Mouse (Mus musculus) neural tube, embryonic 13.5 days (tissue): ENCODE measurements around the gene Abl2. TPM values are rescaled to one million over a fixed set of nuclear protein-coding genes. Genes with fewer than 3 reads are reported as not detected.
"Not testable (repeated sequence)": the region's sequence is repeated elsewhere in the genome, so short reads cannot be mapped to it uniquely, and the experiment has no call there.

Experiments
- ATAC-seq: fragments of 200-750 bp; cut with Nextera tagmentation; 2 replicates; pipeline ENCODE4 v1.8.0; 2017; ENCODE audit warnings: low read depth, mild to moderate bottlenecking, moderate TSS enrichment, moderate library complexity
- H3K27ac ChIP-seq: fragments of 300-500 bp; sonication (generic); replicated peaks from 2 replicates; pipeline ENCODE4 v1.5.1; 2015; ENCODE audit warnings: moderate library complexity, mild to moderate bottlenecking, inconsistent platforms
- H3K27me3 ChIP-seq: fragments of 300-500 bp; sonication (generic); 2 replicates; pipeline ENCODE4 v1.6.1; 2015; ENCODE audit warnings: mild to moderate bottlenecking, inconsistent platforms
- H3K36me3 ChIP-seq: fragments of 300-500 bp; sonication (generic); 2 replicates; pipeline ENCODE4 v1.6.1; 2015; ENCODE audit warnings: mild to moderate bottlenecking, inconsistent platforms
- H3K4me1 ChIP-seq: fragments of 300-500 bp; sonication (generic); replicated peaks from 2 replicates; pipeline ENCODE4 v1.6.1; 2015; ENCODE audit warnings: inconsistent platforms
- H3K4me2 ChIP-seq: fragments of 300-500 bp; sonication (generic); 2 replicates; pipeline ENCODE4 v1.6.1; 2015; ENCODE audit warnings: inconsistent platforms, mild to moderate bottlenecking, moderate library complexity
- H3K4me3 ChIP-seq: fragments of 300-500 bp; sonication (generic); 2 replicates; pipeline ENCODE4 v1.5.1; 2015; ENCODE audit warnings: mild to moderate bottlenecking, inconsistent platforms
- H3K9ac ChIP-seq: fragments of 300-500 bp; sonication (generic); 2 replicates; pipeline ENCODE4 v1.6.1; 2015; ENCODE audit warnings: moderate library complexity, mild to moderate bottlenecking, inconsistent platforms
- H3K9me3 ChIP-seq: fragments of 300-500 bp; sonication (generic); 2 replicates; pipeline ENCODE4 v1.6.1; 2016; ENCODE audit warnings: inconsistent platforms
- WGBS: fragments of 180-500 bp; shearing (Covaris S2); methylation state at CpG from one replicate; pipeline ENCODE4 v1.1.7; 2015; 5-methylcytosine and 5-hydroxymethylcytosine counted together
- polyA plus RNA-seq: library from polyadenylated mRNA; unstranded; fragments of >200 nt; fragmentation: Nextera tagmentation; extraction: Ambion mirVana; gene quantifications from 2 replicates; pipeline ENCODE4 v1.2.1, GENCODE M21; 2015

Abl2 gene
- 5.4 and 6.1 TPM in 2 replicates for polyA plus RNA-seq

- peak within 1 kb of the TSS; percentile 99 for H3K9ac ChIP-seq
- H3K36me3 ChIP-seq, result no peaks in the 10 kb centered on the region
- peaks cover 27% of the 10 kb centered on the region for H3K4me1 ChIP-seq
- WGBS, result 9% methylated on average over 60 of the region's 60 CpGs
- peak within 1 kb of the TSS; percentile 66 for H3K4me2 ChIP-seq
- no peaks in the 10 kb centered on the region for H3K27me3 ChIP-seq
- H3K4me3 ChIP-seq, result peak within 1 kb of the TSS; percentile 93
- peak; percentile 96 for ATAC-seq
- H3K27ac ChIP-seq, result peak within 1 kb of the TSS; percentile 99
- H3K9me3 ChIP-seq, result no peaks in the 10 kb centered on the region
Measured at GRCm38 (mm10) chr1:156558024-156558930, at the start of gene Abl2. Gene Abl2, plus strand, starts transcription at chr1:156558786.

GRCm38 (mm10) chr1:156520136-156520780 lies 38.3 kb upstream of the Abl2 start:
- Histone ChIP-seq H3K4me2 (no peak overlapping the region), H3K4me3 (no peak overlapping the region), H3K4me1 (no peaks in the 10 kb centered on the region), H3K27ac (no peak overlapping the region), H3K27me3 (no peaks in the 10 kb centered on the region), H3K9ac (no peak overlapping the region), H3K9me3 (no peaks in the 10 kb centered on the region), H3K36me3 (no peaks in the 10 kb centered on the region)
- no peak for ATAC-seq
- 85% methylated on average over 3 of the region's 3 CpGs for WGBS

DNA sequence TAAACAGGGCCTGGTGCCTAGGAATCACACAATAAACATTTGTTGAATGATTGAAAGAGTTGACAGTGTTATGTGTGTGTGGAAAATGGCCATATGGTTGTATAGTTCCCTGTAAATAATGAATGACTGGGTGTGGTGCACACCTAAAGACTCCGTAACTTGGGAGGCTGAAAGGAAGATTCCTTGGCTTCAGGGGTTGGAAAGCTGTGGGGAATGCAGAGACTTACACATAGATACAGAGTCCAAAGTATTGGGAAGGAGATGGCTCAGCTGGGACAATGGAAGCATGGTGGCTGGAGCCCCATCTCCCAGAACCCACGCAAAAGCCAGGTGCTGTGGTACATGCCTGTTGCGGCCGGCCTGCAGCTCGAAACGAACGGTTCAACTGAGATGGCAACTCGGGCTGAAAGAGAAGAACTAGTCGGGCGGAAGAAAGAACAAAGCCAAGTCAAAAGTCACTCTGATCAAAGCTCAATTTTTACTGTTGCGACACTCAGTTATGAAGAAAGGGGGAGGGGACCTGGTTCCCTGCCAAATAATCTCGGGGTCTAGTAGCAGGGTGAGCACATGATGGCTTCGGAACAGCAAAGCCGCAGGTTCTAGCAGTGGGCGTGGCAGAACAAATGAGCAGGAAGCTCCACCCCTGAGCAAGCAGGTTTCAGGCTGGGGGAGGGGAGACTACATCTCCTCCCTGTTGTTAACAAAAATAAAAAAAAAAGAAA lies 36.6 kb upstream of the Abl2 start:
- Histone ChIP-seq H3K4me3 (no peak overlapping the region), H3K27me3 (no peaks in the 10 kb centered on the region), H3K36me3 (no peaks in the 10 kb centered on the region), H3K9ac (no peak overlapping the region), H3K4me2 (peak overlapping the region; percentile 22; the same call in 1 of the 2 replicates), H3K9me3 (no peaks in the 10 kb centered on the region), H3K4me1 (no peaks in the 10 kb centered on the region), H3K27ac (no peak overlapping the region)
- ATAC-seq, result no peak
- 49% methylated on average over 15 of the region's 15 CpGs for WGBS

- not testable (repeated sequence) for H3K36me3 ChIP-seq, H3K4me3 ChIP-seq, H3K27me3 ChIP-seq, H3K4me2 ChIP-seq, H3K4me1 ChIP-seq, H3K27ac ChIP-seq, H3K9me3 ChIP-seq, H3K9ac ChIP-seq, ATAC-seq
- WGBS, result 95% methylated on average over 21 of the region's 22 CpGs
Measured at GRCm38 (mm10) chr1:156523842-156524241, 34.7 kb upstream of the Abl2 start, which contains the start of gene Gm10031. Gene Gm10031, plus strand, starts transcription at chr1:156524012.

DNA sequence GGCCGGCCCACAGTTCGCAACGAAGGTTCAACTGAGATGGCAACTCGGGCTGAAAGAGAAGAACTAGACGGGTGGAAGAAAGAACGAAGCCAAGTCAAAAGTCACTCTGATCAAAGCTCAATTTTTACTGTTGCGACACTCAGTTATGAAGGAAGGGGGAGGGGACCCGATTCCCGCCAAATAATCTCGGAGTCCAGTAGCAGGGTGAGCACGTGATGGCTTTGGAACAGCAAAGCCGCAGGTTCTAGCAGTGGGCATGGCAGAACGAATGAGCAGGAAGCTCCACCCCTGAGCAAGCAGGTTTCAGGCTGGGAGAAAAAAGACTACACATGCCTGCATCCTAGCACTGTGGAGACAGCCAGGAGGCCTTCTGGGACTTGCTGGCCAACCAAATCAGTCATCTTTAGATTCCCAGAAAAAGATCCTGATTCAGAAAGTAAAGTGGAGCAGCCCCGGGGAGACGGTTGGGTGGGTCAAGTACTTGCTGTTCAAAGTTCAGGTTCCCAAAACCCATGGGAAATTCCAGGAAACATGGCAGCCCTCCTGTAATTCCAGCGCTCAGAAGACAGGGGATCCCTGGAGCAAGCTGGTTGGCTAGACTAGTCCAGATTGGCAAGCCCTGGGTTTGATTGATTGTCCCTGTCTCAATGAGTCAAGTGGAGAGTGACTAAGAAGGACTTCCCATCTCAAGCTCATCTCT lies 26.0 kb upstream of the Abl2 start:
- H3K27me3 ChIP-seq, H3K4me1 ChIP-seq, H3K36me3 ChIP-seq, H3K27ac ChIP-seq, H3K9ac ChIP-seq, ATAC-seq, H3K4me3 ChIP-seq, H3K9me3 ChIP-seq, H3K4me2 ChIP-seq: not testable (repeated sequence)
- WGBS, result 88% methylated on average over 16 of the region's 16 CpGs

DNA sequence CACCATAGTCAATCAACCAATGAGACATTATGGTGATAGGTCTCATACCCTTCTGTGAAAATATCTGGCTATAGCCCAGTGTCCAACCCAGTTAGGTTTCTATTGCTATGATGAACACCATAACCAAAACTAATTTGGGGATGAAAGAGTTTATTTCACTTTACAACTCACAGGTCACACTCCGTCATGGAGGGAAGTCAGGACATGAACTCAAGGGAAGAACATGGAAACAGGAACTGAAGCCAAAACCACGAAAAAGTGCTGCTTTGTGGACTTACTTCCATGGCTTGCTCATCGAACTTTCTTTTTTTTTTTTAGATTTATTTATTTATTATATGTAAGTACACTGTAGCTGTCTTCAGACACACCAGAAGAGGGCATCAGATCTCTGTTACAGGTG lies 25.1 kb upstream of the Abl2 start:
- ATAC-seq, result no peak
- WGBS, result 92% methylated on average over 3 of the region's 3 CpGs
- no peaks in the 10 kb centered on the region for H3K27me3 ChIP-seq
- H3K4me2 ChIP-seq, result no peak overlapping the region
- no peaks in the 10 kb centered on the region for H3K36me3 ChIP-seq
- no peaks in the 10 kb centered on the region for H3K9me3 ChIP-seq
- no peak overlapping the region for H3K4me3 ChIP-seq
- no peak overlapping the region for H3K27ac ChIP-seq
- no peak overlapping the region for H3K9ac ChIP-seq
- no peaks in the 10 kb centered on the region for H3K4me1 ChIP-seq

GRCm38 (mm10) chr1:156533911-156534310 lies 24.7 kb upstream of the Abl2 start:
- no peak overlapping the region for H3K4me3 ChIP-seq

GRCm38 (mm10) chr1:156537031-156537430 lies 21.6 kb upstream of the Abl2 start:
- Histone ChIP-seq H3K27ac (no peak overlapping the region), H3K9ac (no peak overlapping the region), H3K36me3 (no peaks in the 10 kb centered on the region), H3K4me1 (no peaks in the 10 kb centered on the region), H3K4me3 (no peak overlapping the region), H3K9me3 (no peaks in the 10 kb centered on the region), H3K27me3 (no peaks in the 10 kb centered on the region), H3K4me2 (no peak overlapping the region)
- ATAC-seq, result no peak
- 55% methylated on average over 2 of the region's 2 CpGs for whole genome bisulfite sequencing

More at GRCm38 (mm10) chr1:156533911-156534310, 24.7 kb upstream of the Abl2 start:
- H3K9me3 ChIP-seq, result no peaks in the 10 kb centered on the region
- no peaks in the 10 kb centered on the region for H3K36me3 ChIP-seq
- ATAC-seq, result no peak
- H3K4me2 ChIP-seq, result no peak overlapping the region
- no peaks in the 10 kb centered on the region for H3K27me3 ChIP-seq
- H3K27ac ChIP-seq, result no peak overlapping the region
- no peak overlapping the region for H3K9ac ChIP-seq
- 95% methylated on average over 4 of the region's 4 CpGs for WGBS
- no peaks in the 10 kb centered on the region for H3K4me1 ChIP-seq

GRCm38 (mm10) chr1:156537701-156538100 lies 20.9 kb upstream of the Abl2 start:
- ATAC-seq, result no peak
- Histone ChIP-seq H3K9ac (no peak overlapping the region), H3K27me3 (no peaks in the 10 kb centered on the region), H3K4me3 (no peak overlapping the region), H3K27ac (no peak overlapping the region), H3K4me2 (no peak overlapping the region), H3K4me1 (no peaks in the 10 kb centered on the region), H3K9me3 (no peaks in the 10 kb centered on the region), H3K36me3 (no peaks in the 10 kb centered on the region)
- WGBS, result 87% methylated on average over 6 of the region's 6 CpGs

GRCm38 (mm10) chr1:156538382-156538781 lies 20.2 kb upstream of the Abl2 start:
- H3K9ac ChIP-seq, result no peak overlapping the region
- no peak overlapping the region for H3K4me2 ChIP-seq
- no peak overlapping the region for H3K27ac ChIP-seq
- no peak overlapping the region for H3K4me3 ChIP-seq
- WGBS, result 87% methylated on average over 3 of the region's 3 CpGs
- no peak for ATAC-seq
- no peaks in the 10 kb centered on the region for H3K4me1 ChIP-seq
- H3K36me3 ChIP-seq, result no peaks in the 10 kb centered on the region
- no peaks in the 10 kb centered on the region for H3K27me3 ChIP-seq
- no peaks in the 10 kb centered on the region for H3K9me3 ChIP-seq

GRCm38 (mm10) chr1:156539787-156540560 lies 18.6 kb upstream of the Abl2 start:
- Histone ChIP-seq H3K4me1 (no peaks in the 10 kb centered on the region), H3K9ac (no peak overlapping the region), H3K36me3 (no peaks in the 10 kb centered on the region), H3K27ac (no peak overlapping the region), H3K4me2 (no peak overlapping the region), H3K27me3 (no peaks in the 10 kb centered on the region), H3K4me3 (no peak overlapping the region), H3K9me3 (no peaks in the 10 kb centered on the region)
- 50% methylated on average over 4 of the region's 4 CpGs for WGBS
- ATAC-seq, result peak; percentile 63; the same call in 1 of the 2 replicates
